Mouse (Mus musculus): ENCODE measurements at regions not wholly inside any gene's neighbourhood (a gene's known extent, or its start where the extent isn't known, plus 50 kb on each side); places are given as distances from the start of the nearest gene placed in this dataset.
A peak's percentile ranks its signal among the peaks of the same experiment; 100 is the strongest.

GRCm38 (mm10) chr9:14150288-14150687, 124.6 kb upstream of the Sesn3 start:
- ATAC-seq: no peak
- H3K4me3 ChIP-seq (ENCODE audit: low read length): no peak overlapping the region
- H3K27ac ChIP-seq (ENCODE audit: low read depth, low read length): no peak overlapping the region
- 91% methylated on average over 9 of the region's 9 CpGs for WGBS
- no peaks in the 10 kb centered on the region for H3K27me3 ChIP-seq (replicated peaks; ENCODE audit: control insufficient read depth, insufficient read depth, low read length)
- no peak overlapping the region for H3K9ac ChIP-seq (ENCODE audit: low read depth, low read length)
- no peaks in the 10 kb centered on the region for H3K4me1 ChIP-seq (ENCODE audit: control insufficient read depth, insufficient read depth, low read depth, low read length)
- H3K9me3 ChIP-seq (ENCODE audit: control insufficient read depth, low read length): no peaks in the 10 kb centered on the region
- H3K4me2 ChIP-seq (ENCODE audit: low read length): no peak overlapping the region
- no peaks in the 10 kb centered on the region for H3K36me3 ChIP-seq (ENCODE audit: control insufficient read depth, insufficient read depth, low read length)

GRCm38 (mm10) chr9:14156967-14157366, 117.9 kb upstream of the Sesn3 start:
- Histone ChIP-seq H3K27ac (ENCODE audit: low read depth, low read length) (no peak overlapping the region), H3K4me2 (ENCODE audit: low read length) (no peak overlapping the region), H3K9ac (ENCODE audit: low read depth, low read length) (no peak overlapping the region), H3K36me3 (ENCODE audit: control insufficient read depth, insufficient read depth, low read length) (no peaks in the 10 kb centered on the region), H3K27me3 (replicated peaks; ENCODE audit: control insufficient read depth, insufficient read depth, low read length) (no peaks in the 10 kb centered on the region), H3K4me1 (ENCODE audit: control insufficient read depth, insufficient read depth, low read depth, low read length) (no peaks in the 10 kb centered on the region), H3K9me3 (ENCODE audit: control insufficient read depth, low read length) (no peaks in the 10 kb centered on the region), H3K4me3 (ENCODE audit: low read length) (no peak overlapping the region)
- no peak for ATAC-seq
- WGBS: 83% methylated on average over 1 of the region's 1 CpGs

GRCm38 (mm10) chr9:14158096-14158837, 116.6 kb upstream of the Sesn3 start:
- H3K9ac ChIP-seq (ENCODE audit: low read depth, low read length): no peak overlapping the region
- WGBS: 35% methylated on average over 9 of the region's 9 CpGs
- no peaks in the 10 kb centered on the region for H3K36me3 ChIP-seq (ENCODE audit: control insufficient read depth, insufficient read depth, low read length)
- H3K4me2 ChIP-seq (ENCODE audit: low read length): no peak overlapping the region
- no peaks in the 10 kb centered on the region for H3K4me1 ChIP-seq (ENCODE audit: control insufficient read depth, insufficient read depth, low read depth, low read length)
- no peak for ATAC-seq
- no peak overlapping the region for H3K27ac ChIP-seq (ENCODE audit: low read depth, low read length)
- H3K9me3 ChIP-seq (ENCODE audit: control insufficient read depth, low read length): no peaks in the 10 kb centered on the region
- H3K27me3 ChIP-seq (replicated peaks; ENCODE audit: control insufficient read depth, insufficient read depth, low read length): no peaks in the 10 kb centered on the region
- no peak overlapping the region for H3K4me3 ChIP-seq (ENCODE audit: low read length)

- H3K27ac ChIP-seq (ENCODE audit: low read depth, low read length): no peak overlapping the region
- H3K4me2 ChIP-seq (ENCODE audit: low read length): no peak overlapping the region
- H3K27me3 ChIP-seq (replicated peaks; ENCODE audit: control insufficient read depth, insufficient read depth, low read length): no peaks in the 10 kb centered on the region
- H3K36me3 ChIP-seq (ENCODE audit: control insufficient read depth, insufficient read depth, low read length): no peaks in the 10 kb centered on the region
- WGBS: 90% methylated on average over 1 of the region's 1 CpGs
- H3K4me3 ChIP-seq (ENCODE audit: low read length): no peak overlapping the region
- H3K9ac ChIP-seq (ENCODE audit: low read depth, low read length): no peak overlapping the region
- no peaks in the 10 kb centered on the region for H3K4me1 ChIP-seq (ENCODE audit: control insufficient read depth, insufficient read depth, low read depth, low read length)
- ATAC-seq: no peak
- no peaks in the 10 kb centered on the region for H3K9me3 ChIP-seq (ENCODE audit: control insufficient read depth, low read length)
These were observed 114.7 kb upstream of the Sesn3 start for GRCm38 (mm10) chr9:14160207-14160606.

GRCm38 (mm10) chr9:14171589-14172240, 103.2 kb upstream of the Sesn3 start:
- Histone ChIP-seq H3K27me3 (replicated peaks; ENCODE audit: control insufficient read depth, insufficient read depth, low read length) (no peaks in the 10 kb centered on the region), H3K9me3 (ENCODE audit: control insufficient read depth, low read length) (no peaks in the 10 kb centered on the region), H3K27ac (ENCODE audit: low read depth, low read length) (no peak overlapping the region), H3K4me1 (ENCODE audit: control insufficient read depth, insufficient read depth, low read depth, low read length) (peaks cover 31% of the 10 kb centered on the region), H3K4me2 (ENCODE audit: low read length) (no peak overlapping the region), H3K4me3 (ENCODE audit: low read length) (no peak overlapping the region), H3K9ac (ENCODE audit: low read depth, low read length) (no peak overlapping the region), H3K36me3 (ENCODE audit: control insufficient read depth, insufficient read depth, low read length) (no peaks in the 10 kb centered on the region)
- no peak for ATAC-seq
- WGBS: 83% methylated on average over 2 of the region's 2 CpGs

GRCm38 (mm10) chr9:14173631-14174323, 101.1 kb upstream of the Sesn3 start:
- Histone ChIP-seq H3K4me1 (ENCODE audit: control insufficient read depth, insufficient read depth, low read depth, low read length) (peaks cover 31% of the 10 kb centered on the region), H3K27me3 (replicated peaks; ENCODE audit: control insufficient read depth, insufficient read depth, low read length) (no peaks in the 10 kb centered on the region), H3K9ac (ENCODE audit: low read depth, low read length) (peak overlapping the region; percentile 14; the same call in 1 of the 2 replicates), H3K9me3 (ENCODE audit: control insufficient read depth, low read length) (no peaks in the 10 kb centered on the region), H3K27ac (ENCODE audit: low read depth, low read length) (peak overlapping the region; percentile 74), H3K36me3 (ENCODE audit: control insufficient read depth, insufficient read depth, low read length) (no peaks in the 10 kb centered on the region), H3K4me2 (ENCODE audit: low read length) (peak overlapping the region; percentile 31), H3K4me3 (ENCODE audit: low read length) (no peak overlapping the region)
- ATAC-seq: peak; percentile 95
- WGBS: 13% methylated on average over 11 of the region's 11 CpGs

- 74% methylated on average over 3 of the region's 3 CpGs for WGBS
- Histone ChIP-seq H3K4me1 (ENCODE audit: control insufficient read depth, insufficient read depth, low read depth, low read length) (peaks cover 31% of the 10 kb centered on the region), H3K36me3 (ENCODE audit: control insufficient read depth, insufficient read depth, low read length) (no peaks in the 10 kb centered on the region), H3K4me2 (ENCODE audit: low read length) (no peak overlapping the region; the same call in 1 of the 2 replicates), H3K27me3 (replicated peaks; ENCODE audit: control insufficient read depth, insufficient read depth, low read length) (no peaks in the 10 kb centered on the region), H3K9ac (ENCODE audit: low read depth, low read length) (no peak overlapping the region), H3K4me3 (ENCODE audit: low read length) (no peak overlapping the region), H3K27ac (ENCODE audit: low read depth, low read length) (peak overlapping the region; percentile 74), H3K9me3 (ENCODE audit: control insufficient read depth, low read length) (no peaks in the 10 kb centered on the region)
- ATAC-seq: peak; percentile 80
These were observed 100.4 kb upstream of the Sesn3 start for GRCm38 (mm10) chr9:14174324-14175040.

GRCm38 (mm10) chr9:14175041-14175881, 99.6 kb upstream of the Sesn3 start:
- Histone ChIP-seq H3K4me2 (ENCODE audit: low read length) (no peak overlapping the region; the same call in 1 of the 2 replicates), H3K4me3 (ENCODE audit: low read length) (no peak overlapping the region), H3K27ac (ENCODE audit: low read depth, low read length) (peak overlapping the region; percentile 74), H3K9ac (ENCODE audit: low read depth, low read length) (no peak overlapping the region), H3K4me1 (ENCODE audit: control insufficient read depth, insufficient read depth, low read depth, low read length) (peaks cover 31% of the 10 kb centered on the region), H3K27me3 (replicated peaks; ENCODE audit: control insufficient read depth, insufficient read depth, low read length) (no peaks in the 10 kb centered on the region), H3K9me3 (ENCODE audit: control insufficient read depth, low read length) (no peaks in the 10 kb centered on the region), H3K36me3 (ENCODE audit: control insufficient read depth, insufficient read depth, low read length) (no peaks in the 10 kb centered on the region)
- no peak for ATAC-seq
- WGBS: 20% methylated on average over 11 of the region's 11 CpGs

All from hindbrain, embryonic 16.5 days (tissue).